Mouse (Mus musculus) heart, postnatal 25 days (tissue): ENCODE measurements around the gene Prkab1. TPM values are rescaled to one million over a fixed set of nuclear protein-coding genes. Genes with fewer than 3 reads are reported as not detected.

Experiments
- DNase-seq: peaks from one replicate; pipeline ENCODE4 v3.0.0; 2022; ENCODE audit warnings: low spot score
- intact Hi-C: fragments of 180-260 bp; cut with DNase I; formaldehyde crosslinking; loops from one replicate; pipeline ENCODE4 v1.15.1; 2025
- total RNA-seq, 2 experiments: library from RNA; stranded (reverse); gene quantifications; 2 replicates each; pipeline ENCODE4 v1.2.3; 2021

Gene Prkab1
- total RNA-seq, result 10 to 100 TPM; 47.0 to 49.6 TPM

DNA sequence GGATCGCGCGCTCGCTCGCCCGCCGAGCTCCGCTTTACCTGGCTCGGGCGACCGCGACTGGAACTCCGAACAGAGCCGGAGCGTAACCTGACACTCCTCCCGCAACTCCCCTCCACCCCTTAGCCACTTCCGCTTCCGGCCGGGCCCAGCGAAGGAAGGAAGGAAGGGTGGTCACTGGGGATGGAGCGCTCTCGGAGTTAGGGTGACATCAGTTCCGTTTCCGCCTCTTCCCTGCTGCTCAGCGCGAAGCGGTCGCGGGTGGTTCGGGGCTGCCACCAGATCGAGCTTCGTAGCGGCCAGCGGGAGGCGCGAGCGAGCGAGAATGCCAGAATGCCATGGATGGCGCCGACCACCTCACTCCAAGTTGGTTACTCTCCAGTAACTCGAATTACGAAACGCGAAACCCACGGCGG, at the start of gene Prkab1:
Prkab1 (minus strand) TSS at position 182 of the 413 bp plus-strand sequence.
- peak; percentile 91 for DNase-seq
- intact Hi-C loops, result loop anchor here (2.0 to 10.0 kb wide), 2 partner anchors 44 to 370 kb away; no protein-coding TSS in a partner anchor

DNA sequence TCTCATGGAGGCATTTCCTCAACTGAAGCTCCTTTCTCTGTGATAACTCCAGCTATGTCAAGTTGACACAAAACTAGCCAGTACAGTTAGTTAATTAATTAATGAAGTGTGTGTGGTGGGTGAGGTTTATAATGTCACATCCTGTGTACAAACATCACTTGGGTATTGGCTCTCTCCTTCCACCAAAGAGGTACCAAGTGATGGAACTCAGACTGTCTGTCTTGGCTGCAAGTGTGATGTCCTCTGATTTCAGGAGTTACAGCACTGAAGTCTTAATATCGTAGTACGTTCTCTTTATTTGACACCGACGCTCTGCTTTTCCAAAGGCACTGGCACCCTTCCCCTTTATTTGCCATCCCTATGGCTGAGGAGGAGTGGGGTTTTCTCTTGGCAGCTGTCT, 45.3 kb upstream of the Prkab1 start:
- DNase-seq, result no peak
- intact Hi-C loops, result no loop called here

DNA sequence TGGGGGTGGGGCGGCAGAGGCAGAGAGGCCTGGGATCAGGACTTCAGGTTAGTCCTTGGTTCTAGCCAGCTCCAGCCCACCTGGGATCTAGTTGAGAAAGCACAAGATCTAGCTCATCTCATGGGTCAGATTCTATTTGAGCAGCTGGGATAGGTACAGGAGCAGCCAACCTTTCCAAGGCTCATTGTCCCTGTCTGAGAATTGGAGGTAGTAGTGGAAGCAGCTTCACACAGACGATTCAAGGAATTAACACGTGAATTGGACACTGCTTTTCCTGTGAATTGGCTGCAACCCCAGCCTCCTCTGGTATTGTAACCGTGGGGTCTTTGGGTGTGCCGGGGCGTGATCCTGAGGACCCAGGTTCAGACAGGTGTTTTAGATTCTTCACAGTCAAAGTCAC, 28.5 kb upstream of the Prkab1 start:
- intact Hi-C loops, result no loop called here
- DNase-seq, result no peak

GRCm38 (mm10) chr5:116052171-116052570, 27.9 kb upstream of the Prkab1 start:
- intact Hi-C loops, result no loop called here
- DNase-seq, result no peak

- no peak for DNase-seq
These were observed 25.5 kb upstream of the Prkab1 start for GRCm38 (mm10) chr5:116049821-116050220.

GRCm38 (mm10) chr5:116048321-116048720, 24.0 kb upstream of the Prkab1 start:
- DNase-seq, result no peak
- intact Hi-C loops, result no loop called here

More at GRCm38 (mm10) chr5:116049821-116050220, 25.5 kb upstream of the Prkab1 start:
- intact Hi-C loops, result no loop called here

GRCm38 (mm10) chr5:116046246-116046645, 21.9 kb upstream of the Prkab1 start:
- DNase-seq, result no peak
- intact Hi-C loops, result no loop called here

DNA sequence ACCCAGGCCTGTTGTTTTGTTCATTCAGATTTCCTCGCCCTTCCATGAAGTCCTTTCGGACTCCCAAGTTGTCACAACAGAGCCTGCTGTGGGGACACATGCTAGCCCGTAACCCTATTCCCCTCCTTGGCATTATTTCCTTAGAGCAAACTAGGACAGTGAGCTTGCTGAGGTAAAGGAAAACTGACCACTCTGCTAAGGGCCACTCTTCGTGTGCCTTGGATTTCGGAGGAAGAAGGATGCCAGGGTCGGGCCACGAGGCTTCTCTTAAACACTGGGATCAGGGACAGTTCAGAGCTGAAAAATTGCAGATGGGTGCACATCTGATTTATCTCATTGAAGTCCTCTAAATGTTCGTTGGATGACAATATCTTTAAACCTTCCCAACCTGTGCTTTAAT, 21.3 kb upstream of the Prkab1 start:
- no peak for DNase-seq
- intact Hi-C loops, result no loop called here

GRCm38 (mm10) chr5:116042241-116042640, 17.9 kb upstream of the Prkab1 start:
- intact Hi-C loops, result no loop called here
- DNase-seq, result no peak

- no peak for DNase-seq
- intact Hi-C loops, result no loop called here
These were observed 15.4 kb upstream of the Prkab1 start for GRCm38 (mm10) chr5:116039706-116040105.

DNA sequence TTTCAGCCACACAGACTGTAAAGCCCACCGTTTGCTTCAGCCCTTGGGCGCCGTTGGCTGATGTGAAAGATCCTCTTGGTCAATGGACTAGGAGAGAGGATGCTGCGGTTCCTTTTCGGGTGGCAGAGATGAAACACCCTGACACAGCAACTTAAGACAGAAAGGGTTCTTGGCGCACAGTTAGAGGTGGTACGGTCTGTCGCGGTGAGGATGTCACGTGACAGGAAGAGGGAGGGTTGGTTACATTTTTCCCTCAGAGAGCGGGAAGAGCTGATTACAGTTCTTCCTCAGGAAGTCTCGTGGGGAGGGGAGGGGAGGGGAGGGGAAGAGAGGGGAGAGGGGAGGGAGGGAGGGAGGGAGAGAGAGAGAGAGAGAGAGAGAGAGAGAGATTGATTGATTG, 13.4 kb upstream of the Prkab1 start:
- DNase-seq, result no peak
- intact Hi-C loops, result no loop called here

GRCm38 (mm10) chr5:116036465-116036864, 12.2 kb upstream of the Prkab1 start:
- no peak for DNase-seq
- intact Hi-C loops, result no loop called here

DNA sequence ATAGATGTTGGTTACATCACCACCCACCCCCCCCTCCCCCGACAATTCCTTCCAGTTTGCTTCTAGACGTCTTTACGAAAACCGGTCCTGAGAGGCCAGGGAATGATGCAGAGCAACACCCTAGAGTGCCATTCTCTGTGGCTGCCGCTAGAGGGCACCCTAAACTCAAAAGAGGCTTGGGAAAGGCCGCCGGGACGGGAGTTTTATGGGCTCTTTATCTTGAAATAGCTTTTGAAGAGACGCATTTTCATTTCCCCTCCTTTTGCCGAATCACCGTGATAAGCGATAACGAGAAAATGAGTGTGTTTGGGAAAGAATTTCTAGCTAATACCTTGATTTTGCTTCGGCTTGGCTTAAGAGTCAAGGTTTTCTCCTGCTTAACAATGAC, 6.9 kb upstream of the Prkab1 start:
- intact Hi-C loops, result loop anchor here (2.0 kb wide), 2 partner anchors 92 to 182 kb away; no protein-coding TSS in a partner anchor
- no peak for DNase-seq

DNA sequence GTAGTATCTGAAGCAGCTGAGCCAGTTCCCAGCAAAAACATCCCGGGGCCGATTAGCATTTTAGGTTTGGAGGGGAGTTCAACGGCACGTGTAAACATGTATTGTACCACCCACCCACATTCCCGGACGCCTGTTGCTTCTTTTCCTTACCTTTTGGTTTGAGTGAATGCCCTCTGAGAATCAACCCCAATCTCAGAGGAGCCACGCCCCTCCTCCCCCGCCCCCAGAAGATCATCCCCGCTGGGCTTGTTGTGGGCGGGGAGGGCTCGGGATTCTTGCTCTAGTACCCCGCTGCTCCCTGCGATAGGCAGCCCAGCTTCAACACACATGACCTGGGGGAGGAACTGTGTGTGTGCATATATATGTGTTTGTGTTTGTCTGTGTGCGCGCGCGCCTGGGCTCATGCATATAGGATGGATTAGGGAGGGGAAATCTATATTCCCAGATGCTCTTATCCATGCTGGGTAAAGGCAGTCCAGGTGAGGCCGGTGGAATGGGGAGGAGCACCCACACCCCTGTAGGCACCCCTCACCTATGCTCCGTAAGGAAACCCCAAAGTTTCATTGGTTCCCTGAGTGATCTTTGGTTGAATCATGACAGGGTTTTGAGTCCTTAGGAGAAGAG, 6.4 kb upstream of the Prkab1 start:
- no peak for DNase-seq
- intact Hi-C loops, result loop anchor here (2.0 kb wide), 2 partner anchors 92 to 182 kb away; no protein-coding TSS in a partner anchor

GRCm38 (mm10) chr5:116029071-116029470, 4.8 kb upstream of the Prkab1 start:
- no peak for DNase-seq
- intact Hi-C loops, result loop anchor here (10.0 kb wide), 1 partner anchor 374 kb away; no protein-coding TSS in a partner anchor

GRCm38 (mm10) chr5:116026561-116026960, 2.3 kb upstream of the Prkab1 start:
- no peak for DNase-seq
- intact Hi-C loops, result loop anchor here (10.0 kb wide), 1 partner anchor 372 kb away; no protein-coding TSS in a partner anchor

DNA sequence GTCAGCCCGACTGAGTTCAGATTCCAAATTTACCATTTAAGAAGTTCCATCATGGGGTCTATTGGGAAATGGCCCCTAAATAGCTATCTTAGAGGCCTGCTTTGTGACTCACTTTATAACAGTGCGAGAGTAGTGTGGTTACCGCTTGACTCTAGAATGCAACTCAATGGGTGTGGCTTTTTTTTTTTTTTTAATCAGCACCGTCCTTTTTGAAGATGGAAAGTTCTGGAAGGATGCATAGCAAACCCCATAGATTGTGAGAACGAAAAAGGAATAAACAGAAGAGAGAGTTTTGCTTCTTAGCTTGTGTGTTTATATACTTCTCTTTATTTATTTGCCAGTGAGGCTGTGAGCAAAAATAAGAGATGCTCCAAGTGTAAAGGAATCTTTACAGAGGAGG, 1.8 kb upstream of the Prkab1 start:
- intact Hi-C loops, result loop anchor here (10.0 kb wide), 1 partner anchor 371 kb away; no protein-coding TSS in a partner anchor

DNA sequence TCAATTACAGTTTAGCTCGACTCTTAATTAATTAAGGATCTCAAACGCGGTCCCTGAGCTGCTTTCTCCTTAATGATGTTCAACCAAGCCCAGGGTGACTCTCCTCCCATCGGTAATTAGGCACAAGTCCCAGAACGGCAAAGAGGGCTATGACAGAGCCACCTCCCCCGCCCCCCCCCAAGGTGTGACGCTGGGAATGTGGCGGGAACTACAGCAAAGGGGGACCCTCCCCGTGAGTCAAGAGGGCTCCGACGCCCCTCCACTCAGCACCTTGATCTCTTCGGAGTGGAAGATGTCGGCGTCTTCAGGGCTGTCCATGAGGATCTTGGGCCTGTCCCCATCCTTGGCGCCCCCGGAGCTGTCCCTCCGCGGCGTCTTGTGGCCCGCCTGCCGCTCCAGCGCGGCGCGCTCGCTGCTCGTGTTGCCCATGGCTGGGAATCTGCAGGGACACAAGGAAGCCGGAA, 455 bp downstream of the Prkab1 start:
- DNase-seq, result no peak
- intact Hi-C loops, result loop anchor here (2.0 to 10.0 kb wide), 2 partner anchors 43 to 369 kb away; no protein-coding TSS in a partner anchor

More for the DNA sequence above, 1.8 kb upstream of the Prkab1 start:
- DNase-seq, result no peak

GRCm38 (mm10) chr5:116023251-116023661, 1.1 kb downstream of the Prkab1 start:
- intact Hi-C loops, result loop anchor here (10.0 kb wide), 1 partner anchor 368 kb away; no protein-coding TSS in a partner anchor

GRCm38 (mm10) chr5:116022658-116023200, 1.6 kb downstream of the Prkab1 start:
- intact Hi-C loops, result loop anchor here (10.0 kb wide), 1 partner anchor 368 kb away; no protein-coding TSS in a partner anchor

More at GRCm38 (mm10) chr5:116023251-116023661, 1.1 kb downstream of the Prkab1 start:
- DNase-seq, result no peak

DNA sequence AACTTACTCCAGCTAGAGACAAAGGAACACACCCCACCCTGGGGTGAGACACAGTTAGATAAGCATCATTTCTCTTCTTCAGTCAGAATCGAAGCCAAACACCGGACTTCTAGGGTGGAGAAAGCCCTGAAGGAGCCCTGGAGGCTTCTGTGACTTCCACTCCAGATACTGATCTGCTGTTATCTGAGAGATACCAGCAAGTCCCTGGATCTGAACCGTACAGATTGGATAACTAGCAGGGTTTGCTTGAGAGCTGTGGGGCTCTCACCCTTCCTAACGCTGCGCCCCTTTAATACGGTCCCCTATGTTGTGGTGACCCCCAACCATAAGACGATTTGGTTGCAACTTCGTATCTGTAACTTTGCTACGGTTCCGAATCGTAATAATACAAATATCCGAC, 2.2 kb downstream of the Prkab1 start:
- intact Hi-C loops, result loop anchor here (10.0 kb wide), 1 partner anchor 367 kb away; no protein-coding TSS in a partner anchor
- no peak for DNase-seq

More at GRCm38 (mm10) chr5:116022658-116023200, 1.6 kb downstream of the Prkab1 start:
- DNase-seq, result no peak
